Mouse (Mus musculus) gastrocnemius, adult 2 months (tissue): Measurements from ENCODE around the gene Gins2. TPM values are rescaled to one million over a fixed set of nuclear protein-coding genes. Genes with fewer than 3 reads are reported as not detected.

Experiments used
- DNase-seq: peaks from one replicate; pipeline ENCODE4 v3.0.0; 2022
- H3K27ac ChIP-seq: fragments of 200-600 bp; 2 replicates; pipeline ENCODE4 v1.8.1; 2022; ENCODE audit warnings: mild to moderate bottlenecking
- H3K4me3 ChIP-seq: fragments of 200-600 bp; 2 replicates; pipeline ENCODE4 v1.8.1; 2022; ENCODE audit warnings: mild to moderate bottlenecking, moderate library complexity
- CTCF ChIP-seq: fragments of 200-600 bp; IDR thresholded peaks from 2 replicates; pipeline ENCODE4 v1.8.1; 2022; ENCODE audit warnings: antibody characterized with exemption, mild to moderate bottlenecking, moderate library complexity
- intact Hi-C: fragments of 180-260 bp; cut with DNase I; formaldehyde crosslinking; loops from one replicate; pipeline ENCODE4 v1.15.1; 2025
- total RNA-seq, 2 experiments: library from RNA; stranded (reverse); gene quantifications; 2 replicates each; pipeline ENCODE4 v1.2.3; 2021

Gene Gins2
- total RNA-seq, 2 experiments from 2014 or later: 0.36 to 0.67 TPM

- TF ChIP-seq CTCF: no peak
- no peak overlapping the region for H3K27ac ChIP-seq
- no peak for DNase-seq
- intact Hi-C loops: loop anchor here (5.0 kb wide), 1 partner anchor 309 kb away; no protein-coding TSS in a partner anchor
- H3K4me3 ChIP-seq: no peak overlapping the region
These were observed 2.6 kb upstream of the Gins2 start for GRCm38 (mm10) chr8:120591587-120592292.

- TF ChIP-seq CTCF: no peak
- Histone ChIP-seq H3K27ac (peak overlapping the region; percentile 74), H3K4me3 (peak overlapping the region; percentile 75)
- intact Hi-C loops: loop anchor here (5.0 kb wide), 1 partner anchor 308 kb away; no protein-coding TSS in a partner anchor
- DNase-seq: peak; percentile 60
These were observed 817 bp upstream of the Gins2 start for GRCm38 (mm10) chr8:120589921-120590320.

GRCm38 (mm10) chr8:120585521-120585920 lies 3.6 kb downstream of the Gins2 start:
- Histone ChIP-seq H3K4me3 (no peak overlapping the region), H3K27ac (no peak overlapping the region)
- no peak for TF ChIP-seq CTCF
- intact Hi-C loops: no loop called here
- peak; percentile 8 for DNase-seq

DNA sequence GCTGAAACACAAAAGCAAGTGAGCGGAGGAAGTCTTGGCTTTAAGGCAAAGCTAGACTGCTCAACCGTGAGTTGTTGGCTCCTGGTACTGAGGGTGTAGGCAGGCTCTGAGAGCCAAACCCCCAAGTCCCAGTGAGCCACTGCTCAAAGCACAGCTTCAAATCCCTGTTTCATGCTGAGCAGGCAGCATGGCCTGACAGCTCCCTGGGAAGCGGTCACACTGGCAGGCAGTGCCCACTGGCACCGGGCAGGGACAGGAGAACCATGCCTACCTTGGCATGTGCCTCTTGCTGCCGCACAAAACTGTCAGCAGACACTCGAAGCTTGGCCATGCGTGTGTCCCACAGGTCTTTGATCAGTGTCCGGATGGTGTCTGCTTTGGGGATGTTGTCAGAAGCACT lies 7.3 kb downstream of the Gins2 start:
- DNase-seq: no peak
- Histone ChIP-seq H3K4me3 (no peak overlapping the region), H3K27ac (no peak overlapping the region)
- TF ChIP-seq CTCF: no peak
- intact Hi-C loops: no loop called here

DNA sequence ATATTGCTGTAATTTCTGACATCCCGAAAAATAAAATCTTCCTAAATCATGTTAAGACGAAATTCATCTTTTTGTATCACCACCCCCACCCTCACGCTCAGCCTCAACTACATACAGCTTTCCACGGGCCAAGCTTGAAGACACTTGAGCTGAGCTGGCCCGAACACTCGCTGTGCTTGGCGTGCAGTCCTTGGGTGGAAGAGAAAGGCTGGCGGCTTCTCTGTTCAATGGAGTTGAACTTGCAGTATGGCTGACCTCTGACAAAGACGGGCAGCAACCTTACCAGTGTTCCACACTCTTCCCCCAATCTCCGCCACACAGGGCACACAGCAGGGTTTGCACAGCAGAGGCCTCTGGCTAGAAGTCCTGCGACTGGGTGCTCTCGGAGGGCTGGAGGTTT lies 7.8 kb downstream of the Gins2 start:
- intact Hi-C loops: no loop called here
- DNase-seq: no peak
- no peak for TF ChIP-seq CTCF
- no peak overlapping the region for H3K4me3 ChIP-seq
- no peak overlapping the region for H3K27ac ChIP-seq

DNA sequence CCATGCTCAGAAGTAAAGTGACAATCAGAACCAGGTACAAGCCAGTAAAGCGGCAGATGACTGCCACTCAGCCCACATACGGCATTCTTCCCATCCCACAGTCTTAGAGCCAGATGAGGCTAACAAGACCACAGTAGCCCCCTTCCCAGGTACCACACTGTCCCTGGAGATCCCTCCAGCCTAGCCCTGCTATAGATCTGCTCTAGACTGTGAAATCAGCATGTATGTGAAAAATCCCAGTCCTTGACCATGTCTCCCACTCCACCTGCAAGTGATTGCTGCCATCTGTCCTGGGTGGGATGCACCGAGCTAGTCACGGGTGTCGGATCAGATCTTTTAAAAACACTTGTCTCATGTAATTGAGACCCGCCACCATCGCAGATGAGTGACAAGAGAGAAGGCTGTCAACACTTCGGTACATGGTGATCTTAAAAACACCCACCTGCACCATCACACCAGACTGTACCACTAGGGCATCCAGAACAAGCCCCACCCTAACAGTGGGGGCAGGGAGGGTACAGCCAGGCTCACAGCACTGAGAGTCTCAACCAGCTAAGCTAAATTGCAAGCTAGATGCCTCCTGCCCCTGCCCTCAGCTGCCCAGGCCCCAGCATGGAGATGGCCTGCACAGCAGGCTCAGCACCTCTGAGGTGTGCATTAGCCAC lies 8.6 kb downstream of the Gins2 start:
- no peak for DNase-seq
- intact Hi-C loops: no loop called here
- Histone ChIP-seq H3K4me3 (no peak overlapping the region), H3K27ac (no peak overlapping the region)
- TF ChIP-seq CTCF: no peak

GRCm38 (mm10) chr8:120577821-120578220 lies 11.3 kb downstream of the Gins2 start:
- DNase-seq: peak; percentile 18
- intact Hi-C loops: no loop called here
- TF ChIP-seq CTCF: no peak
- no peak overlapping the region for H3K27ac ChIP-seq
- no peak overlapping the region for H3K4me3 ChIP-seq

DNA sequence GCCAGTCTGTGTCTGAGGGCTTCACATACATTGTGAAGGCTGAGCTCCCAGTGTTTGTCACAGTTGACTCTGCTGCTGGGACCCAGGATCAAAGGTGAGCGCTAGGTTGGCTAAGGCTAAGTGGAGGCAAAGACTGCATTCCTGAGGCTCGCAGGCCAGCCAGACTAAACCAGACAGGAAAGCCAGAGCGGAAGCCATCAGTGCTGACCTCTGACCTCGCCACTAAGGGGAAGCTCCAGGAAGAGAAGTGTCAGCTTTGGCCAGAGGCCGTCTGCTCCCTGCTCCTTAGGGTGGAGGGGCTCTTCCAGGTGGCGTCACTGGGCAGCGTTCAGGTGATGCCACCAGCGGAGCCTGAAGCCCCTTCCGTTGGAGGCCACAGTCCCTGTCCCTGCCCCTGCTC lies 13.3 kb downstream of the Gins2 start:
- intact Hi-C loops: no loop called here
- no peak overlapping the region for H3K27ac ChIP-seq
- DNase-seq: peak; percentile 20
- TF ChIP-seq CTCF: no peak
- no peak overlapping the region for H3K4me3 ChIP-seq

DNA sequence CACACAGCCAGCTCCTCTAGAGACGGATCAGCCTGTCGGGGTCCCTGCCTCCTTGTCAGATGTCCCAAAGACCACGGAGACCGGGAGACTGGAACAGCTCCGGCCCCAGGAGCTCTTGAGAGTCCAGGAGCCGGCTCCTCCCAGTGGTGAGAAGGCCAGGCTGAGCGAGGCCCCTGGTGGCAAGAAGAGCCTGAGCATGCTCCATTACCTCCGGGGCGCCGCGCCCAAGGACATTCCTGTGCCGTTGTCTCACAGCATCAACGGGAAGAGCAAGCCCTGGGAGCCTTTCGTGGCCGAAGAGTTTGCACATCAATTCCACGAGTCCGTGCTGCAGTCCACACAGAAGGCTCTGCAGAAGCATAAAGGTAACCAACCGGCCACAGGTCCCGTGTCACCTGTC lies 14.2 kb downstream of the Gins2 start:
- Histone ChIP-seq H3K27ac (no peak overlapping the region), H3K4me3 (no peak overlapping the region)
- intact Hi-C loops: no loop called here
- no peak for DNase-seq
- no peak for TF ChIP-seq CTCF

DNA sequence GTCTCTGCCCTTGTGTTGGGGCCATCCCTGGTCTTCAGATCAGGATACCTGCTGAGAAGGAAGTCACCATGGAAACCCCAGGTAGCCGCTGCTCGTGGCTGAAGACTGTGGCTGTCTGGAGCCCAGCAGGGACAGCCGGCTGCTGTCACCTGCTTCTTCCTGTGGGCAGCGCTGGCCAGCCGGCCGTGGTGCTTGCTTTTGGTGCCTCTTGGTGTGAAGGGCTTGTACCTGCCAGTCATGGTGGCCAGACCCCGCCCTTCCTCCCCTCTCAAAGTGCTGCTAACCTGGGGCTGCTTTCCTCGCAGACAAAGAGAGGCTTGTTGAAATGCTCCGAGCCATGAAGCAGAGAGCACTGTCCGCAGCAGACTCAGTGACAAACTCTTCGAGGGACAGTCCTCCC lies 15.2 kb downstream of the Gins2 start:
- no peak for TF ChIP-seq CTCF
- no peak for DNase-seq
- Histone ChIP-seq H3K4me3 (no peak overlapping the region), H3K27ac (no peak overlapping the region)
- intact Hi-C loops: no loop called here

- DNase-seq: no peak
These were observed 16.6 kb downstream of the Gins2 start for GRCm38 (mm10) chr8:120572534-120572933.

GRCm38 (mm10) chr8:120571561-120571960 lies 17.5 kb downstream of the Gins2 start:
- Histone ChIP-seq H3K27ac (no peak overlapping the region), H3K4me3 (no peak overlapping the region)
- no peak for TF ChIP-seq CTCF
- no peak for DNase-seq
- intact Hi-C loops: no loop called here

More at GRCm38 (mm10) chr8:120572534-120572933, 16.6 kb downstream of the Gins2 start:
- no peak overlapping the region for H3K4me3 ChIP-seq
- TF ChIP-seq CTCF: no peak
- H3K27ac ChIP-seq: no peak overlapping the region
- intact Hi-C loops: no loop called here

- no peak overlapping the region for H3K4me3 ChIP-seq
- no peak overlapping the region for H3K27ac ChIP-seq
- no peak; the same call in 1 of the 2 replicates for TF ChIP-seq CTCF
- intact Hi-C loops: no loop called here
- DNase-seq: peak; percentile 81
These were observed 19.0 kb downstream of the Gins2 start for GRCm38 (mm10) chr8:120569939-120570715.
